Mouse (Mus musculus) heart, embryonic 11.5 days (tissue): Measurements from ENCODE around the gene Lamb1. TPM values are rescaled to one million over a fixed set of nuclear protein-coding genes. Genes with fewer than 3 reads are reported as not detected.

Experiments used
- ATAC-seq: fragments of 200-750 bp; cut with Nextera tagmentation; replicated peaks from 2 replicates; pipeline ENCODE4 v1.8.0; 2017; ENCODE audit warnings: moderate library complexity; ENCODE audit not compliant: insufficient number of reproducible peaks, low FRiP score, low TSS enrichment
- H3K27ac ChIP-seq: fragments of 300-500 bp; sonication (generic); 2 replicates; pipeline ENCODE4 v1.5.1; 2014; ENCODE audit warnings: mild to moderate bottlenecking, low read depth, low read length
- H3K27me3 ChIP-seq: fragments of 300-500 bp; sonication (generic); 2 replicates; pipeline ENCODE4 v1.6.1; 2014; ENCODE audit warnings: mild to moderate bottlenecking, low read length, mixed read lengths; ENCODE audit not compliant: control insufficient read depth, insufficient read depth
- H3K36me3 ChIP-seq: fragments of 300-500 bp; sonication (generic); 2 replicates; pipeline ENCODE4 v1.6.1; 2014; ENCODE audit warnings: mild to moderate bottlenecking, low read length, moderate library complexity, mixed read lengths; ENCODE audit not compliant: control insufficient read depth, insufficient read depth
- H3K4me1 ChIP-seq: fragments of 300-500 bp; sonication (generic); 2 replicates; pipeline ENCODE4 v1.6.1; 2014; ENCODE audit warnings: low read length; ENCODE audit not compliant: control insufficient read depth, insufficient read depth
- H3K4me2 ChIP-seq: fragments of 300-500 bp; sonication (generic); 2 replicates; pipeline ENCODE4 v1.6.1; 2014; ENCODE audit warnings: mild to moderate bottlenecking, moderate library complexity
- H3K4me3 ChIP-seq: fragments of 300-500 bp; sonication (generic); 2 replicates; pipeline ENCODE4 v1.5.1; 2014; ENCODE audit warnings: low read depth, low read length
- H3K9ac ChIP-seq: fragments of 300-500 bp; sonication (generic); 2 replicates; pipeline ENCODE4 v1.6.1; 2014; ENCODE audit warnings: mild to moderate bottlenecking, low read depth, low read length, moderate library complexity
- H3K9me3 ChIP-seq: fragments of 300-500 bp; sonication (generic); replicated peaks from 2 replicates; pipeline ENCODE4 v1.6.1; 2016; ENCODE audit warnings: low read length; ENCODE audit not compliant: control insufficient read depth
- WGBS: fragments of 180-500 bp; shearing (Covaris S2); extraction: QIAGEN DNeasy Blood & Tissue Kit; methylation state at CpG from one replicate; pipeline ENCODE4 v1.1.7; 2014; ENCODE audit not compliant: insufficient replicate concordance; 5-methylcytosine and 5-hydroxymethylcytosine counted together
- polyA plus RNA-seq: library from polyadenylated mRNA; unstranded; fragments of >200 nt; fragmentation: Nextera tagmentation; extraction: Ambion mirVana; gene quantifications from 2 replicates; pipeline ENCODE4 v1.2.1, GENCODE M21; 2014

Lamb1 gene
- polyA plus RNA-seq: 67.4 and 92.3 TPM in 2 replicates

- WGBS: under 1% methylated on average over 39 of the region's 39 CpGs
- Histone ChIP-seq H3K4me3 (peak within 1 kb of the TSS; percentile 88), H3K36me3 (peaks cover 4% of the 10 kb centered on the region; the same call in 1 of the 2 replicates), H3K9me3 (no peaks in the 10 kb centered on the region), H3K27me3 (no peaks in the 10 kb centered on the region), H3K9ac (peak within 1 kb of the TSS; percentile 93), H3K4me2 (peak within 1 kb of the TSS; percentile 78), H3K27ac (peak within 1 kb of the TSS; percentile 92), H3K4me1 (peaks cover 49% of the 10 kb centered on the region)
- peak; percentile 62 for ATAC-seq
These were observed at the start of gene Lamb1 for GRCm38 (mm10) chr12:31265005-31265721. Gene Lamb1, plus strand, starts transcription at chr12:31265234.

- H3K4me1 ChIP-seq: no peaks in the 10 kb centered on the region
- H3K27ac ChIP-seq: no peak overlapping the region
- H3K36me3 ChIP-seq: no peaks in the 10 kb centered on the region
- H3K9me3 ChIP-seq: no peaks in the 10 kb centered on the region
- H3K4me2 ChIP-seq: no peak overlapping the region
- no peak overlapping the region for H3K9ac ChIP-seq
- 88% methylated on average over 5 of the region's 5 CpGs for WGBS
- no peak for ATAC-seq
- H3K27me3 ChIP-seq: no peaks in the 10 kb centered on the region
- H3K4me3 ChIP-seq: no peak overlapping the region
These were observed 47.8 kb upstream of the Lamb1 start for GRCm38 (mm10) chr12:31217232-31217631.

GRCm38 (mm10) chr12:31218774-31219173 lies 46.3 kb upstream of the Lamb1 start:
- H3K4me1 ChIP-seq: no peaks in the 10 kb centered on the region
- no peak for ATAC-seq
- H3K36me3 ChIP-seq: no peaks in the 10 kb centered on the region
- no peaks in the 10 kb centered on the region for H3K9me3 ChIP-seq
- no peak overlapping the region for H3K27ac ChIP-seq
- H3K27me3 ChIP-seq: no peaks in the 10 kb centered on the region
- H3K9ac ChIP-seq: no peak overlapping the region
- H3K4me3 ChIP-seq: no peak overlapping the region
- H3K4me2 ChIP-seq: no peak overlapping the region
- 64% methylated on average over 3 of the region's 3 CpGs for WGBS

GRCm38 (mm10) chr12:31221522-31221921 lies 43.5 kb upstream of the Lamb1 start:
- Histone ChIP-seq H3K4me3 (no peak overlapping the region), H3K27ac (no peak overlapping the region), H3K9ac (no peak overlapping the region), H3K36me3 (no peaks in the 10 kb centered on the region), H3K4me1 (no peaks in the 10 kb centered on the region), H3K4me2 (no peak overlapping the region), H3K9me3 (no peaks in the 10 kb centered on the region), H3K27me3 (no peaks in the 10 kb centered on the region)
- ATAC-seq: no peak
- 46% methylated on average over 6 of the region's 6 CpGs for WGBS

- no peak overlapping the region for H3K4me3 ChIP-seq
- H3K9ac ChIP-seq: no peak overlapping the region
- WGBS: 32% methylated on average over 2 of the region's 2 CpGs
- H3K4me2 ChIP-seq: no peak overlapping the region
- no peak for ATAC-seq
- H3K4me1 ChIP-seq: no peaks in the 10 kb centered on the region
- no peaks in the 10 kb centered on the region for H3K9me3 ChIP-seq
- no peaks in the 10 kb centered on the region for H3K27me3 ChIP-seq
- no peak overlapping the region for H3K27ac ChIP-seq
- H3K36me3 ChIP-seq: no peaks in the 10 kb centered on the region
These were observed 42.8 kb upstream of the Lamb1 start for GRCm38 (mm10) chr12:31222282-31222681.

- H3K36me3 ChIP-seq: no peaks in the 10 kb centered on the region
- H3K4me3 ChIP-seq: no peak overlapping the region
- H3K27ac ChIP-seq: no peak overlapping the region
- no peak overlapping the region for H3K4me2 ChIP-seq
- no peaks in the 10 kb centered on the region for H3K9me3 ChIP-seq
- no peaks in the 10 kb centered on the region for H3K4me1 ChIP-seq
- no peak for ATAC-seq
- 30% methylated on average over 3 of the region's 3 CpGs for WGBS
- H3K27me3 ChIP-seq: no peaks in the 10 kb centered on the region
- no peak overlapping the region for H3K9ac ChIP-seq
These were observed 42.3 kb upstream of the Lamb1 start for GRCm38 (mm10) chr12:31222741-31223140.

- Histone ChIP-seq H3K27me3 (no peaks in the 10 kb centered on the region), H3K4me1 (no peaks in the 10 kb centered on the region), H3K9me3 (no peaks in the 10 kb centered on the region), H3K4me3 (no peak overlapping the region), H3K27ac (no peak overlapping the region), H3K9ac (no peak overlapping the region), H3K36me3 (no peaks in the 10 kb centered on the region), H3K4me2 (no peak overlapping the region)
- ATAC-seq: no peak
- WGBS: 47% methylated on average over 8 of the region's 8 CpGs
These were observed 39.6 kb upstream of the Lamb1 start for GRCm38 (mm10) chr12:31225451-31225850.

- Histone ChIP-seq H3K27me3 (no peaks in the 10 kb centered on the region), H3K4me2 (no peak overlapping the region), H3K4me1 (peaks cover 5% of the 10 kb centered on the region), H3K27ac (no peak overlapping the region), H3K36me3 (no peaks in the 10 kb centered on the region), H3K9me3 (no peaks in the 10 kb centered on the region), H3K4me3 (no peak overlapping the region), H3K9ac (no peak overlapping the region)
- ATAC-seq: no peak
- 77% methylated on average over 3 of the region's 3 CpGs for WGBS
These were observed 37.9 kb upstream of the Lamb1 start for GRCm38 (mm10) chr12:31227167-31227566.

- Histone ChIP-seq H3K27ac (0 out of 2 replicates have a peak overlapping the region, but pooled peaks have one; percentile 31), H3K9me3 (no peaks in the 10 kb centered on the region), H3K4me3 (no peak overlapping the region), H3K9ac (no peak overlapping the region), H3K4me1 (peaks cover 7% of the 10 kb centered on the region), H3K27me3 (no peaks in the 10 kb centered on the region), H3K4me2 (no peak overlapping the region), H3K36me3 (no peaks in the 10 kb centered on the region)
- 31% methylated on average over 7 of the region's 7 CpGs for WGBS
- no peak for ATAC-seq
These were observed 36.2 kb upstream of the Lamb1 start for GRCm38 (mm10) chr12:31228878-31229277.
